Mouse (Mus musculus) heart, postnatal 0 days (tissue): ENCODE measurements around the gene Ntm. TPM values are rescaled to one million over a fixed set of nuclear protein-coding genes. Genes with fewer than 3 reads are reported as not detected.

Experiments
- ATAC-seq: fragments of 200-750 bp; cut with Nextera tagmentation; 2 replicates; pipeline ENCODE4 v1.8.0; 2017; ENCODE audit warnings: low read depth, moderate number of reproducible peaks, moderate library complexity; ENCODE audit not compliant: insufficient read depth
- DNase-seq: peaks from one replicate; pipeline ENCODE4 v3.0.0-alpha.2; 2016; ENCODE audit warnings: low spot score
- H3K27ac ChIP-seq: fragments of 300-500 bp; sonication (generic); 2 replicates; pipeline ENCODE4 v1.5.1; 2014; ENCODE audit warnings: low read depth, mild to moderate bottlenecking
- H3K27me3 ChIP-seq: fragments of 300-500 bp; sonication (generic); 2 replicates; pipeline ENCODE4 v1.6.1; 2014; ENCODE audit warnings: low read length, mixed read lengths; ENCODE audit not compliant: control insufficient read depth, insufficient read depth
- H3K36me3 ChIP-seq: fragments of 300-500 bp; sonication (generic); replicated peaks from 2 replicates; pipeline ENCODE4 v1.6.1; 2014; ENCODE audit warnings: low read length, mixed read lengths; ENCODE audit not compliant: control insufficient read depth, insufficient read depth
- H3K4me1 ChIP-seq: fragments of 300-500 bp; sonication (generic); 2 replicates; pipeline ENCODE4 v1.6.1; 2014; ENCODE audit warnings: antibody characterized with exemption; ENCODE audit not compliant: control insufficient read depth, insufficient read depth
- H3K4me2 ChIP-seq: fragments of 300-500 bp; sonication (generic); 2 replicates; pipeline ENCODE4 v1.6.1; 2014; ENCODE audit warnings: low read depth, mild to moderate bottlenecking, low read length, moderate library complexity
- H3K4me3 ChIP-seq: fragments of 300-500 bp; sonication (generic); 2 replicates; pipeline ENCODE4 v1.5.1; 2014; ENCODE audit warnings: low read depth, low read length
- H3K9ac ChIP-seq: fragments of 300-500 bp; sonication (generic); replicated peaks from 2 replicates; pipeline ENCODE4 v1.6.1; 2014; ENCODE audit warnings: low read depth, low read length, mixed read lengths
- H3K9me3 ChIP-seq: fragments of 300-500 bp; sonication (generic); replicated peaks from 2 replicates; pipeline ENCODE4 v1.6.1; 2016; ENCODE audit warnings: low read length; ENCODE audit not compliant: control insufficient read depth
- CTCF ChIP-seq: IDR thresholded peaks from 2 replicates; pipeline ENCODE4 v1.5.1; 2016; ENCODE audit warnings: antibody characterized with exemption, control low read depth, low read depth
- EP300 ChIP-seq: IDR thresholded peaks from 2 replicates; pipeline ENCODE4 v1.6.1; 2016; ENCODE audit warnings: antibody characterized with exemption, low read depth
- WGBS: fragments of 180-500 bp; shearing (Covaris S2); extraction: QIAGEN DNeasy Blood & Tissue Kit; methylation state at CpG from one replicate; pipeline ENCODE4 v1.1.7; 2014; 5-methylcytosine and 5-hydroxymethylcytosine counted together
- polyA plus RNA-seq: library from polyadenylated mRNA; unstranded; fragments of >200 nt; fragmentation: Nextera tagmentation; extraction: Ambion mirVana; gene quantifications from 2 replicates; pipeline ENCODE4 v1.2.1, GENCODE M21; 2015
- total RNA-seq: library from RNA; depleted of rRNA; stranded (reverse); fragments of >200 nt; gene quantifications from 2 replicates; pipeline ENCODE4 v1.2.3, GENCODE M21; 2014; ENCODE audit warnings: low replicate concordance

Gene Ntm
- total and polyA plus RNA-seq, 2 experiments from 2014 or later, result 7.1 to 8.8 TPM

GRCm38 (mm10) chr9:29268583-29269276 lies 694.2 kb downstream of the Ntm start:
- ATAC-seq (0 out of 2 replicates have a peak, but pooled peaks have one; percentile 24), DNase-seq (no peak)
- Histone ChIP-seq H3K4me1 (peaks cover 16% of the 10 kb centered on the region; the same call in 1 of the 2 replicates), H3K9ac (no peak overlapping the region), H3K9me3 (no peaks in the 10 kb centered on the region), H3K27ac (no peak overlapping the region), H3K36me3 (no peaks in the 10 kb centered on the region), H3K4me3 (no peak overlapping the region), H3K4me2 (no peak overlapping the region), H3K27me3 (no peaks in the 10 kb centered on the region)
- WGBS, result 35% methylated on average over 10 of the region's 10 CpGs
- TF ChIP-seq CTCF (no peak), EP300 (no peak)

- Histone ChIP-seq H3K4me2 (no peak overlapping the region), H3K27me3 (no peaks in the 10 kb centered on the region), H3K36me3 (no peaks in the 10 kb centered on the region), H3K4me1 (peaks cover 16% of the 10 kb centered on the region; the same call in 1 of the 2 replicates), H3K9ac (no peak overlapping the region), H3K4me3 (no peak overlapping the region), H3K27ac (no peak overlapping the region), H3K9me3 (no peaks in the 10 kb centered on the region)
- TF ChIP-seq CTCF, result no peak
- TF ChIP-seq EP300, result no peak
- ATAC-seq, result no peak
- 33% methylated on average over 3 of the region's 3 CpGs for WGBS
- no peak for DNase-seq
Observed at GRCm38 (mm10) chr9:29267663-29268062, 695.3 kb downstream of the Ntm start.

- Histone ChIP-seq H3K9me3 (no peaks in the 10 kb centered on the region), H3K27me3 (no peaks in the 10 kb centered on the region), H3K27ac (no peak overlapping the region), H3K4me3 (no peak overlapping the region), H3K36me3 (no peaks in the 10 kb centered on the region), H3K9ac (no peak overlapping the region), H3K4me2 (0 out of 2 replicates have a peak overlapping the region, but pooled peaks have one; percentile 25), H3K4me1 (peaks cover 16% of the 10 kb centered on the region; the same call in 1 of the 2 replicates)
- TF ChIP-seq EP300, result no peak
- TF ChIP-seq CTCF, result no peak
- WGBS, result 36% methylated on average over 4 of the region's 4 CpGs
- ATAC-seq (peak; percentile 36; the same call in 1 of the 2 replicates), DNase-seq (no peak)
Observed at GRCm38 (mm10) chr9:29265177-29265576, 697.8 kb downstream of the Ntm start.

GRCm38 (mm10) chr9:29262836-29263235 lies 700.1 kb downstream of the Ntm start:
- H3K9me3 ChIP-seq, result no peaks in the 10 kb centered on the region
- peaks cover 4% of the 10 kb centered on the region; the same call in 1 of the 2 replicates for H3K4me1 ChIP-seq
- no peak overlapping the region for H3K27ac ChIP-seq
- no peak overlapping the region for H3K4me2 ChIP-seq
- TF ChIP-seq EP300, result no peak
- no peak for TF ChIP-seq CTCF
- no peaks in the 10 kb centered on the region for H3K27me3 ChIP-seq
- ATAC-seq (no peak), DNase-seq (no peak)
- WGBS, result 41% methylated on average over 3 of the region's 3 CpGs
- no peaks in the 10 kb centered on the region for H3K36me3 ChIP-seq
- H3K9ac ChIP-seq, result no peak overlapping the region
- H3K4me3 ChIP-seq, result no peak overlapping the region

- no peak for ATAC-seq
- no peak overlapping the region for H3K4me3 ChIP-seq
- no peak for TF ChIP-seq CTCF
- no peak for TF ChIP-seq EP300
- no peak overlapping the region for H3K4me2 ChIP-seq
- no peak for DNase-seq
- H3K9ac ChIP-seq, result no peak overlapping the region
- H3K9me3 ChIP-seq, result no peaks in the 10 kb centered on the region
- H3K27me3 ChIP-seq, result no peaks in the 10 kb centered on the region
- H3K27ac ChIP-seq, result no peak overlapping the region
- 75% methylated on average over 2 of the region's 2 CpGs for WGBS
- no peaks in the 10 kb centered on the region for H3K36me3 ChIP-seq
- H3K4me1 ChIP-seq, result no peaks in the 10 kb centered on the region
Observed at GRCm38 (mm10) chr9:29252866-29253265, 710.1 kb downstream of the Ntm start.
